Mouse (Mus musculus) olfactory bulb, adult 2 months (tissue): ENCODE measurements around the gene Xylt1. TPM values are rescaled to one million over a fixed set of nuclear protein-coding genes. Genes with fewer than 3 reads are reported as not detected.

Experiments
- H3K27ac ChIP-seq: fragments of 200-500 bp; 2 replicates; pipeline ENCODE4 v1.5.1; 2012; ENCODE audit warnings: low read depth, low read length; ENCODE audit not compliant: insufficient read depth
- H3K4me1 ChIP-seq: fragments of 200-500 bp; 2 replicates; pipeline ENCODE4 v1.6.1; 2012; ENCODE audit warnings: low read length; ENCODE audit not compliant: control insufficient read depth, insufficient read depth
- H3K4me3 ChIP-seq: fragments of 200-500 bp; 2 replicates; pipeline ENCODE4 v1.5.1; 2012; ENCODE audit warnings: mild to moderate bottlenecking, low read depth, low read length, moderate library complexity; ENCODE audit not compliant: insufficient read depth
- CTCF ChIP-seq: fragments of 200-500 bp; IDR thresholded peaks from 2 replicates; pipeline ENCODE4 v1.5.1; 2012; ENCODE audit warnings: low read depth, mild to moderate bottlenecking, low read length, moderate library complexity; ENCODE audit not compliant: insufficient read depth
- POLR2A ChIP-seq: fragments of 200-500 bp; IDR thresholded peaks from 2 replicates; pipeline ENCODE4 v1.6.1; 2012; ENCODE audit warnings: mild to moderate bottlenecking, low read depth, low read length, moderate library complexity; ENCODE audit not compliant: insufficient read depth
- WGBS: fragments of 180-500 bp; shearing (Covaris S2); methylation state at CpG from one replicate; pipeline ENCODE4 v1.1.7; 2018; 5-methylcytosine and 5-hydroxymethylcytosine counted together
- polyA plus RNA-seq: library from polyadenylated mRNA; stranded (reverse); fragments of >200 nt; gene quantifications from 2 replicates; pipeline ENCODE4 v1.2.4, GENCODE M21; 2012; ENCODE audit warnings: low replicate concordance; ENCODE audit not compliant: missing spikeins, insufficient read depth, insufficient read length

Gene Xylt1
- polyA plus RNA-seq, 1 experiment = not detected

GRCm38 (mm10) chr7:117522092-117522635 is 141.4 kb downstream of the Xylt1 start:
- Histone ChIP-seq H3K4me1 (no peaks in the 10 kb centered on the region; the same call in 1 of the 2 replicates), H3K27ac (no peak overlapping the region), H3K4me3 (no peak overlapping the region)
- 68% methylated on average over 4 of the region's 4 CpGs for WGBS
- TF ChIP-seq CTCF (no peak), POLR2A (no peak)

DNA sequence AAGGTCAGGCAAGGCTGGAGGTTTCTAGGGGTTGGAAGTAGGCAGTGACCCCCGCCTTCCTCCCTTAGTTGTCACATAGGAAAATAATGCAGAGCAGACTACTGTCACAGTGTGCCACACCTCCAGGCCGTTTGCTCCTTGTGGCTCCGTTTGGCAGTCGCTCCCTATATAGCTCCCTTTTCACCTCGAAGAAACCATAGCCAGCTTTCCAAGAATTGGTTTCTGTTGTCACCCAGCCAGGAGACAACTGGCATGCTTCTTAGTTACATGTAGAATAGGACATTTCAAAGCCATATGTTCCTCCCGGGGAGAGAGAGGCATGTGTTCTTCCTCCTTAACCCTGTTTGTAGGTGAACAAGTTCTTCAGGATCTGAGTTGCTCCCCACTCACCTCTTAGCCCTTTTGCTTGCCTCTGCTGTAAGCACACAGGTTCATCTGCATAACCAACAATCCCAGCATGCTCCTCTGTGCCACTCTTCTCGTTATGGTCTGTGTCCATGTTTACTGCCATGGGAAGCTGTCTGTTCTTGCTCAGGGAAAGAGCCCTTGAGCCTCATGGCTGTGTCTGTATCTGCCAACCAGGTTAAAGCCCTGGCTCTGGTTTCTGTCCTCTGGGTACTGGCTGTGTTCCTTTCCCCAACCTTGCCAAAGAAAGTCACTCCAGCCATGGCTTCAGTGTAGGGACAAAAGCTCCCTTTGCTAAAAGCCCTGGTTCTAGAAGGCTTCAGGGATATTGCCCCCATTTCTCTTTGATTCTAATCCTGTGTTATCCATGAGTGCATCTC is 143.8 kb downstream of the Xylt1 start:
- TF ChIP-seq CTCF (no peak), POLR2A (no peak)
- H3K4me3 ChIP-seq = no peak overlapping the region
- H3K27ac ChIP-seq = no peak overlapping the region
- 50% methylated on average over 7 of the region's 7 CpGs for WGBS
- H3K4me1 ChIP-seq = no peaks in the 10 kb centered on the region; the same call in 1 of the 2 replicates

GRCm38 (mm10) chr7:117525678-117526077 is 144.9 kb downstream of the Xylt1 start:
- TF ChIP-seq CTCF = no peak
- TF ChIP-seq POLR2A = no peak
- no peak overlapping the region for H3K4me3 ChIP-seq
- 90% methylated on average over 5 of the region's 5 CpGs for WGBS
- H3K27ac ChIP-seq = no peak overlapping the region
- H3K4me1 ChIP-seq = no peaks in the 10 kb centered on the region; the same call in 1 of the 2 replicates

- Histone ChIP-seq H3K4me1 (no peaks in the 10 kb centered on the region; the same call in 1 of the 2 replicates), H3K4me3 (no peak overlapping the region), H3K27ac (no peak overlapping the region)
- WGBS = 94% methylated on average over 3 of the region's 3 CpGs
- TF ChIP-seq POLR2A (no peak), CTCF (no peak)
Measured at GRCm38 (mm10) chr7:117526570-117526969, 145.8 kb downstream of the Xylt1 start.

DNA sequence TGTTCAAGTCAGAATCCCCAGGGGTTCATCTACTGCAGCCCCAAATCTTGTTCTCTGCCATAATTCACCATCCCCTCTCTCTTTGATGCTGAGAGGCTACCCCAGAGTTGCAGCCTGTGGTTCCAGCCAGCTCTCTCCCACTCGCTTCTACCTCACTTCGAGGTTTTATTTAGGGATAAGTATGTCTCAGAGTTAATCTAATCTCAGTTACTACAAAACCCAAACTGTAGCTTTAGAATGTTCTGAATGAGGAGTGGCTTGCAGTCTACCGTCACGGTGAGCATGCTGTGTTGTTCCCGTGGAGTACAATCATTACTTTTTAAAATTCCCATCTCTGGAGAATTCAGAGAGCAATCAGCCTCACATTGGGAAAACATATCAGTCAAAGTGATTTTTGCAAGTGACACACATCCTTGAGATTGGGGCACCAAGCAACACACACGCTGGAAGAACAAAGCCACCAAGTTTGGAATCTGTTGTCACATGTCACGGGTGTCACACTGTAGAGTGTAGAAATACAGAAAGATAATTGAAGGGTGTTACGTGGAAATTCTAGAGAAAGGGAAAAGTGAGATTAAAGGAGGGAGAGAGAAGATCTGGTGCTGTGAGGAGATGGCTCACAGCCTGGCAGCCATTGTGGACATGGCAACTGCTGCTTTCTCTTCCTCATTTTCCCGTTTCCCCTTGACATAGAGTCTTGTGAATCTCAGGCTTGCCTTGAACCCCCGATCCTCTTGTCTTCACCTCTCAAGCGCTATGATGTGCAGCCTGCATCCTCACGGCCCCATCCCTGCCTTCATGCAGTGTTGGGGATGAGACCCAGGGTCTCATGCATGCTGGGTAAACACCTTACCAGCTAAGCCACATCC is 149.2 kb downstream of the Xylt1 start:
- no peak overlapping the region for H3K27ac ChIP-seq
- no peak overlapping the region for H3K4me3 ChIP-seq
- H3K4me1 ChIP-seq = no peaks in the 10 kb centered on the region; the same call in 1 of the 2 replicates
- WGBS = 82% methylated on average over 12 of the region's 12 CpGs
- TF ChIP-seq POLR2A (no peak), CTCF (no peak)

DNA sequence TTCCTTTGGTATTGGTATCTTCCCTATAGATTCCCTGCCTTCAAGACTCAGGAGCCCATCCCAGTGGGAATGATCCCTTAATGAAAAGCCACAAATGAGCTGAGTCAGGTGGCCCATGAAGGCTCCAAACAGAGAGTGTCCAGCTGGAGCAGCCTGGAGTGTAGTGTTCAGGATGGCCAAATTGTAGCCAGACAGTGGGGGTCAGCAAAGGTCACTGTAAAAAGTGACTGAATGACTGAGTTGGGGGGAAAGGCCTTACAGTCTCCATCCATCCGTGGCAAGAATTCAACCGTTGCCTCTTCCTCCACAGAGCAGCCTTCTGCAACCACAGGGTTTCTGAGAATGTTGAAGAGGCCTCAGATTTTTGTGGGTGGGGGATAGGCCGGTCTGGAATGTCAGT is 151.9 kb downstream of the Xylt1 start:
- TF ChIP-seq CTCF = no peak
- TF ChIP-seq POLR2A = no peak
- Histone ChIP-seq H3K4me1 (no peaks in the 10 kb centered on the region), H3K27ac (no peak overlapping the region), H3K4me3 (no peak overlapping the region)
- WGBS = 91% methylated on average over 3 of the region's 3 CpGs

- Histone ChIP-seq H3K4me3 (no peak overlapping the region), H3K27ac (no peak overlapping the region), H3K4me1 (no peaks in the 10 kb centered on the region)
- TF ChIP-seq POLR2A (no peak), CTCF (no peak)
- WGBS = 93% methylated on average over 5 of the region's 5 CpGs
Measured at GRCm38 (mm10) chr7:117533164-117533563, 152.4 kb downstream of the Xylt1 start.

DNA sequence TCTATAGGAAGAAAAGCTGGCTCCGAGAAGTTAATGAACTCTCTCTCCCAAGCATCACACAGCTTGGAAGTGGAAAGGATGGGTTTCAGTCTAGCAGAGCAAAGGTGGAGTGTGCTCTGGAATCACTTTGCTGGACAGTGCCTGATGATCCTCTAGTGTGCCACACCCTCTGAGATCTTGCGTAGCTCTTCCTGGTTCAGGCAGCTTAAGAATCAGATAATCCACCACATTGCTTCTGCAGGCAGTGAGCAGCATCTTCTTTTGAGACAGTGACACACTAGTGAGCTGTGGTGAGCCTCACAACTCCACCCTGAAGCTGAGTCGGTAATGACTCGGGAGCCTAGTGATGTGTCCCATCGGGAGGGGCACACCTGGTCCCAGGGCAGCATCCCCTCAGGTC is 159.2 kb downstream of the Xylt1 start:
- peaks cover 6% of the 10 kb centered on the region; the same call in 1 of the 2 replicates for H3K4me1 ChIP-seq
- H3K4me3 ChIP-seq = no peak overlapping the region
- H3K27ac ChIP-seq = no peak overlapping the region
- 91% methylated on average over 5 of the region's 5 CpGs for WGBS
- TF ChIP-seq CTCF (no peak), POLR2A (no peak)
